Mouse (Mus musculus): ENCODE measurements around the gene Evc. TPM values are rescaled to one million over a fixed set of nuclear protein-coding genes. Genes with fewer than 3 reads are reported as not detected.

Evc gene
- total RNA-seq, 1 experiment from 2014 or later: not detected

DNA sequence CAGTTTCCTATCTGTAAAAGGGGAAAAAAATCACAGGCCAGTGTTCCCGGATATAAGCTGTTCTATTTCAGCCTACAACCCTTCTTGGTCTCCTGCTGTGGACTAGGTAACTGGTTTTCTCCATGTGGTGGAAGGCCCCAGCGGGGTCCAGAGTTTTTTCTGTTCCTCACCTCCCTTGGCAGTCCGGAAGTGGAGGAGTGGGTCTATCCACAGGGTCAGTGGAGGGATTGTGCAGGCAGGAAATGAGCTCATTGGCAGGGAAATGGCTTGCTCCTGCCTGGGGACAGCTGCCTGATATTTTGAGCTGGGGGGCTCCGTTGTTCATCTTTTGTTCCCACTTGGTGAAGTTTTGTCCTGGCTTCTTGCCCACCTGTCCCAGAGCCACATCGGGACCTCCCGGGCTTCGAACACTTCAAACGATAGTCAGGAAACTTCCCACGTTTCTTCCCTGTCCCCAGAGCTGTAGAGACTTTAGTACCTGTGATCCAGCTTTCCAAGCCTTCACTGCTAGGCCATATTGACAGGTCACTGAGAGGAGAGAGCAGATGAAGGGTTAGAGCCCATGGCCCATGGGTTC lies 91.9 kb downstream of the Evc start:
- ATAC-seq (ENCODE audit: extremely low read depth, insufficient number of reproducible peaks, low FRiP score, poor library complexity, severe bottlenecking): no peak

DNA sequence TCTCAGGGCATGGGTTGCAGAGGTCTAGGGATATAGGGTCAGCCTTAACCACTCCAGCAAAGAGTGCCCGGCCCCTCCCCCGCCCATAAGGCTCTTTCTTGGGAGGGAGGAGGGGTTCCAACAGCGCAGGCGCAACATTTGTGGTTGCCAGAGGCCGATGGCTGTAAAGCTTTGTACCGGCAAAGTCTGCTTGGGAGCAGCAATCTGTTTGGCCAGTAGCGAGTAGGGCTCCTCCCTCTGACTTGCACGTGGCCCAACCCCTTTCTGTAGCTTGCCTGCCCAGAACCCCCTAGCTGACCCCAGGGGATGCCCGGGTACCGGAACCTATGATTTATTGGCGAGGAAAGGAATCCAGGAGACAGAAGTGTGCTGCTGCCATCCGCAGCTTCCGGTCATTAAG lies 92.5 kb downstream of the Evc start:
- ATAC-seq (ENCODE audit: extremely low read depth, insufficient number of reproducible peaks, low FRiP score, poor library complexity, severe bottlenecking): no peak

DNA sequence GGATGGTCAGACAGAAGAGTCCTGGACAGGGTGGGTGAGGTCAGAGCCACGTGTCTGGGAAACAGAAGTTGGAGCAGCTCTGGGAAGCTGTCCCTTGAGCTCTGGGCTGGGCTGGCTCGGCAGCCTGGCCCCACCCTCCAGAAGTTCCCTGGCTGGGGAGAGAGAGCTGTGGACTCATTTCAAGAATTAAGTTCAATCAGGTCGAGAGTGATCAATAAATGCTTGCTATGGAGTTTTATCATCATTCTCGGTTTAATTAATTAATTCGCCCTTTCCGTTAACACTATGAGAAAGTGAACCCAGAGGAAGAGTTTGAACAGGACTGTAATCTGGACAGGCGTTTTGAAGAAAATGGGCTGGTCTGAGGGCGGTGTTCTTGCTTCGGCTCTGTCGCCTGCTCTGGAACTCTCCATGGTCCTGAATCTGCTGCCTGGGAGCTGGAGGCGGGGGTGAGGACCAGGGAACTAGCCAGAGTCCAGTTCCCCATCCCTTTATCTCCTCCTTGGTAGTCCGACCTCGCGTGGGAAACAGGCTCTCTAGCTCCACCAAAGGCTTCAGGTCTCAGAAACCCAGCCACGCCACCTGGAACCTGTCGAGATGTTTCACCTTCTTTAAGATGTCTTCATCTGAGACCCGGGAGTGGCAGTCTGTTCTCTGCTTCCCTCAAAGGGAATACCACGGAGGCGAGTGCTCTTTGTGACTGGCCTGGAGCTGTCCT lies 93.4 kb downstream of the Evc start:
- ATAC-seq (ENCODE audit: extremely low read depth, insufficient number of reproducible peaks, low FRiP score, poor library complexity, severe bottlenecking): no peak

DNA sequence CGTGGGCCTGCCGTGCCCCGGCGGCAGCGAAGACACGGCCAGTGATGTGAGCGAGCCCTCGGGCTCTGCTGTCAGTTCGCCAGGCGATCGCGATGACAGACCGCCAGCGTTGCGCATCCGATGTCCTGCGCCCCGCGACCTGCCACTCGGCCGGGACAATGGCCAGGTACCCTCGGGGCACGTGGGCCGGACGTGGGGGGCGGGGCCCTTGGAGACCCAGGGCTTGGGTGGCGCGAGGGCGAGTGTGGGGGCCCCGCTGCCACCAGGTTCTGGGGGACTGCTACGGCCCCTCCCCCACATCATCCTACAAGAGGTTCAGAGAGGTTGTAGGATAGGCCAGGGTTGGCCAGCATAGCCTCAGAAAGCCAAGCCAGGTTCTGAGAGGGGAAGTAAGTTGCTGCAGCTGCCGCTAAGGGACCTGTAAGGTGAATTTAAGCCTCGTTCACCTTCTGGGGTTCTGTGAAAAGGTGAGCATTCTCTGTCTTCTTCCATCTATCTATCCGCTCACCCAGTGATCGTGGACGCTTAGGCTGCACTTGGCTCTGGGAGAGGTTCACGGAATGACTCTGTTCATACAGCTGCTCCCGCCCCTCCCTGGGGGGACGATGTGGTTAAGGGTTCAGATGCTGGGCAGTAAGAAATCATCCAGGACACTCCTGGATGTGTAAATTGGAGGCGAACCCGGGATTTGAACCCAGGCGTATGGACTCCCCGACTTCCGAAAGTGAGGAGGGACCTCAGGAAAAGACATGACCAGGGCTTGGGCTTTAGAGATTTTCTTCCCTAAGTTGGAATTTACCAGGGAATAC lies 94.1 kb downstream of the Evc start:
- no peak for ATAC-seq (ENCODE audit: extremely low read depth, insufficient number of reproducible peaks, low FRiP score, poor library complexity, severe bottlenecking)

DNA sequence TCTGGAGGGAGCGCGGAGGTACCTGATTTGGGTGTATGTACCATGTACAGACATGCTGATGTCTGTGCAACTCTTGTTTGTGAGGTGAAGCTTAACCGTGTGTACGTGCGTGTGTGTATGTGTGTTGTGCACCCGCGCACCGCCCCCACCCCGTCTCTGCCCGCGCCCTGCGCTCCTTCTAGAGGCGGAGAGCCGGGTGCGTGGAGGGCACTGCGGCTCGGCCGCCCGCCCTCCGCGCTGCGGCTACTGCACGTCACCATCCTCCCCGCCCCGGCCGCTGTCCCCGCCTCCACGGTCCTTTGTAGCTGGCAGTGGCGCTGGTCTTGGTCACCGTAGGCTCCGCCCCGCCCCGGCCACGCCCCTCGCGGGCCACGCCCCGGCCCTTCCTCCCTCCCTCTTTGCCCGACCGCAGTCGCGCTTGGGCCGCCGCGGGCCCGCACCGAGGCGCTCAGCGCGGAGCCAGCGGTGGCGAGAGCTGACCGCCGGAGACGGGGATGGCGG lies 95.0 kb downstream of the Evc start, which contains the start of gene Crmp1:
Crmp1 (plus strand) TSS at position 290 of the 501 bp plus-strand sequence.
- ATAC-seq (ENCODE audit: extremely low read depth, insufficient number of reproducible peaks, low FRiP score, poor library complexity, severe bottlenecking): no peak

DNA sequence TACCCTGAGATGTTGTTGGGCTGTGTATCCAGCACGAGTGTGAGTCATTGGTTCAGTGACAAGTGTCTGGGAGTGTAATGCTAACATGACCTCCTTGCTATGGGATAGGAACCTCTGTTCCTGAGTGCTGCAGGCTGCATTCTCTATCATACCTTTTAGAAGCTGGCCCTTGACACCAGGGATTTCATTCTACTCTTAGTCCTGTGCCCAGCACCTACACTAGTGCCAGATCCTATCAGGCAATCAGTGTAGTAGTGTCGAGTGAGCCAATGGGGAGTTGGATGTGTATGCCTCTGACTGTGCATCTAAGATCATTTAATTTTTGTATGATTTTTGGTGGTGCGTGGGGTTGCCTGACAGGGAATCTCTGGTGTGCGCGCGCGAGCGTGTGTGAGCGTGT lies 95.5 kb downstream of the Evc start:
- no peak for ATAC-seq (ENCODE audit: extremely low read depth, insufficient number of reproducible peaks, low FRiP score, poor library complexity, severe bottlenecking)

DNA sequence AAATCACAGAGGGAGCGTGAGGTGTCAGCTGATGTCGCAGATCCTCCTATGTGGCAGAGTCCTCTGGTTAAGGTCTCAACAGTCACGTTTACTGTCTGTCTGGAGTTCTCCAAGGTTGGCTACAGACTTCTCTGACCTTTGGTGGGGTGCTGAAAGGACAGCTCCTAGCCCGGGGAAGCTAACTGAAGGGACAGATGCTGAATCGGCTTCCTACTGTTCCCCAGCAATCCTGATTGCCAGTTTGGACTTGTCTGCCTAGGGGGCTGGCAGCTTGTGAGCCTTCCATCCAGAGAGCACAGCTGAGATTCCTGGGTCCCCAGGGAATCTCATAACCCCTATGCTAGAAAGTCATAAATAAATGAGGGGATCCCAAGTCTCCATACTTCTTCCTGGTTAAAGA lies 96.1 kb downstream of the Evc start:
- ATAC-seq (ENCODE audit: extremely low read depth, insufficient number of reproducible peaks, low FRiP score, poor library complexity, severe bottlenecking): no peak

Other genes starting within 250 kb of the Evc start
- gene Crmp1, start 95.0 kb downstream of the Evc start, total RNA-seq (2017): 0.12 and 0.81 TPM in 2 replicates
- gene Evc2, start 1.6 kb upstream of the Evc start, total RNA-seq (2017): not detected in 2 replicates

Measured in neutrophil, adult 5-6 weeks (primary cell).